Mouse (Mus musculus): ENCODE results near the gene Agbl3. TPM values are rescaled to one million over a fixed set of nuclear protein-coding genes. Genes with fewer than 3 reads are reported as not detected.
A peak's percentile ranks its signal among the peaks of the same experiment; 100 is the strongest.

The Agbl3 gene
- polyA plus RNA-seq, 1 experiment from 2014 or later = 17.1 TPM

- Histone ChIP-seq H3K9me3 (replicated peaks; ENCODE audit: low read length) (no peaks in the 10 kb centered on the region), H3K27me3 (ENCODE audit: insufficient read depth, low read length) (no peaks in the 10 kb centered on the region), H3K27ac (no peak overlapping the region), H3K4me2 (ENCODE audit: low read length) (no peak overlapping the region), H3K36me3 (ENCODE audit: insufficient read depth, low read length) (no peaks in the 10 kb centered on the region), H3K9ac (ENCODE audit: low read depth, low read length) (no peak overlapping the region), H3K4me3 (replicated peaks; ENCODE audit: low read depth, low read length) (no peak overlapping the region), H3K4me1 (replicated peaks; ENCODE audit: insufficient read depth, low read length) (no peaks in the 10 kb centered on the region)
- 96% methylated on average over 5 of the region's 5 CpGs for WGBS
- ATAC-seq (replicated peaks; ENCODE audit: low FRiP score, low read depth) (no peak), DNase-seq (ENCODE audit: low spot score) (no peak)
- TF ChIP-seq CTCF (IDR thresholded peaks at IDR 0.05; ENCODE audit: low read depth) = no peak
These were observed 52.1 kb downstream of the Agbl3 start for GRCm38 (mm10) chr6:34832352-34832751.

- no peak for DNase-seq (ENCODE audit: low spot score)
- no peaks in the 10 kb centered on the region for H3K27me3 ChIP-seq (ENCODE audit: insufficient read depth, low read length)
- no peak overlapping the region for H3K4me3 ChIP-seq (replicated peaks; ENCODE audit: low read depth, low read length)
- ATAC-seq (replicated peaks; ENCODE audit: low FRiP score, low read depth) = no peak
- no peaks in the 10 kb centered on the region for H3K36me3 ChIP-seq (ENCODE audit: insufficient read depth, low read length)
- peaks cover 15% of the 10 kb centered on the region for H3K4me1 ChIP-seq (replicated peaks; ENCODE audit: insufficient read depth, low read length)
- WGBS = 89% methylated on average over 11 of the region's 11 CpGs
- no peaks in the 10 kb centered on the region for H3K9me3 ChIP-seq (replicated peaks; ENCODE audit: low read length)
- no peak overlapping the region for H3K27ac ChIP-seq
- H3K4me2 ChIP-seq (ENCODE audit: low read length) = no peak overlapping the region
- no peak overlapping the region for H3K9ac ChIP-seq (ENCODE audit: low read depth, low read length)
- no peak for TF ChIP-seq CTCF (IDR thresholded peaks at IDR 0.05; ENCODE audit: low read depth)
These were observed 81.4 kb downstream of the Agbl3 start for GRCm38 (mm10) chr6:34861546-34862053.

- ATAC-seq (replicated peaks; ENCODE audit: low FRiP score, low read depth) = no peak
These were observed 82.1 kb downstream of the Agbl3 start for GRCm38 (mm10) chr6:34862381-34862780.

GRCm38 (mm10) chr6:34862791-34863403 is 82.7 kb downstream of the Agbl3 start, which contains the start of gene Tmem140:
Tmem140 (plus strand) TSS chr6:34863146.
- H3K27ac ChIP-seq = peak within 1 kb of the TSS; percentile 60
- H3K27me3 ChIP-seq (ENCODE audit: insufficient read depth, low read length) = no peaks in the 10 kb centered on the region
- H3K4me1 ChIP-seq (replicated peaks; ENCODE audit: insufficient read depth, low read length) = peaks cover 15% of the 10 kb centered on the region
- peak within 1 kb of the TSS; percentile 56 for H3K4me2 ChIP-seq (ENCODE audit: low read length)
- DNase-seq (ENCODE audit: low spot score) = peak; percentile 81
- ATAC-seq (replicated peaks; ENCODE audit: low FRiP score, low read depth) = peak; percentile 72
- 14% methylated on average over 11 of the region's 11 CpGs for WGBS
- TF ChIP-seq CTCF (IDR thresholded peaks at IDR 0.05; ENCODE audit: low read depth) = no peak
- H3K9ac ChIP-seq (ENCODE audit: low read depth, low read length) = peak within 1 kb of the TSS; percentile 44; the same call in 1 of the 2 replicates
- no peaks in the 10 kb centered on the region for H3K36me3 ChIP-seq (ENCODE audit: insufficient read depth, low read length)
- H3K9me3 ChIP-seq (replicated peaks; ENCODE audit: low read length) = no peaks in the 10 kb centered on the region
- peak within 1 kb of the TSS; percentile 27 for H3K4me3 ChIP-seq (replicated peaks; ENCODE audit: low read depth, low read length)

More at GRCm38 (mm10) chr6:34862381-34862780, 82.1 kb downstream of the Agbl3 start:
- Histone ChIP-seq H3K36me3 (ENCODE audit: insufficient read depth, low read length) (no peaks in the 10 kb centered on the region), H3K4me2 (ENCODE audit: low read length) (peak overlapping the region; percentile 56), H3K9ac (ENCODE audit: low read depth, low read length) (peak overlapping the region; percentile 44; the same call in 1 of the 2 replicates), H3K9me3 (replicated peaks; ENCODE audit: low read length) (no peaks in the 10 kb centered on the region), H3K27me3 (ENCODE audit: insufficient read depth, low read length) (no peaks in the 10 kb centered on the region), H3K4me1 (replicated peaks; ENCODE audit: insufficient read depth, low read length) (peaks cover 15% of the 10 kb centered on the region), H3K4me3 (replicated peaks; ENCODE audit: low read depth, low read length) (no peak overlapping the region), H3K27ac (peak overlapping the region; percentile 60; the same call in 1 of the 2 replicates)
- no peak for DNase-seq (ENCODE audit: low spot score)
- no peak for TF ChIP-seq CTCF (IDR thresholded peaks at IDR 0.05; ENCODE audit: low read depth)
- WGBS = 93% methylated on average over 6 of the region's 6 CpGs

- H3K27me3 ChIP-seq (ENCODE audit: insufficient read depth, low read length) = no peaks in the 10 kb centered on the region
- peak overlapping the region; percentile 56; the same call in 1 of the 2 replicates for H3K4me2 ChIP-seq (ENCODE audit: low read length)
- H3K27ac ChIP-seq = no peak overlapping the region
- no peak for TF ChIP-seq CTCF (IDR thresholded peaks at IDR 0.05; ENCODE audit: low read depth)
- 53% methylated on average over 9 of the region's 9 CpGs for WGBS
- H3K36me3 ChIP-seq (ENCODE audit: insufficient read depth, low read length) = no peaks in the 10 kb centered on the region
- H3K4me3 ChIP-seq (replicated peaks; ENCODE audit: low read depth, low read length) = no peak overlapping the region
- H3K4me1 ChIP-seq (replicated peaks; ENCODE audit: insufficient read depth, low read length) = peaks cover 15% of the 10 kb centered on the region
- DNase-seq (ENCODE audit: low spot score) = no peak
- no peaks in the 10 kb centered on the region for H3K9me3 ChIP-seq (replicated peaks; ENCODE audit: low read length)
- H3K9ac ChIP-seq (ENCODE audit: low read depth, low read length) = no peak overlapping the region
- ATAC-seq (replicated peaks; ENCODE audit: low FRiP score, low read depth) = no peak
These were observed 83.7 kb downstream of the Agbl3 start for GRCm38 (mm10) chr6:34863786-34864514.

- Histone ChIP-seq H3K27me3 (ENCODE audit: insufficient read depth, low read length) (no peaks in the 10 kb centered on the region), H3K9ac (ENCODE audit: low read depth, low read length) (no peak overlapping the region), H3K27ac (peak overlapping the region; percentile 75), H3K4me1 (replicated peaks; ENCODE audit: insufficient read depth, low read length) (peaks cover 15% of the 10 kb centered on the region), H3K36me3 (ENCODE audit: insufficient read depth, low read length) (no peaks in the 10 kb centered on the region), H3K4me3 (replicated peaks; ENCODE audit: low read depth, low read length) (no peak overlapping the region), H3K4me2 (ENCODE audit: low read length) (no peak overlapping the region), H3K9me3 (replicated peaks; ENCODE audit: low read length) (no peaks in the 10 kb centered on the region)
- ATAC-seq (replicated peaks; ENCODE audit: low FRiP score, low read depth) (no peak), DNase-seq (ENCODE audit: low spot score) (no peak)
- TF ChIP-seq CTCF (IDR thresholded peaks at IDR 0.05; ENCODE audit: low read depth) = no peak
- WGBS = 42% methylated on average over 5 of the region's 5 CpGs
These were observed 85.0 kb downstream of the Agbl3 start for GRCm38 (mm10) chr6:34865213-34865612.

Data from kidney, postnatal 0 days (tissue).